In the genomic region with DNA sequence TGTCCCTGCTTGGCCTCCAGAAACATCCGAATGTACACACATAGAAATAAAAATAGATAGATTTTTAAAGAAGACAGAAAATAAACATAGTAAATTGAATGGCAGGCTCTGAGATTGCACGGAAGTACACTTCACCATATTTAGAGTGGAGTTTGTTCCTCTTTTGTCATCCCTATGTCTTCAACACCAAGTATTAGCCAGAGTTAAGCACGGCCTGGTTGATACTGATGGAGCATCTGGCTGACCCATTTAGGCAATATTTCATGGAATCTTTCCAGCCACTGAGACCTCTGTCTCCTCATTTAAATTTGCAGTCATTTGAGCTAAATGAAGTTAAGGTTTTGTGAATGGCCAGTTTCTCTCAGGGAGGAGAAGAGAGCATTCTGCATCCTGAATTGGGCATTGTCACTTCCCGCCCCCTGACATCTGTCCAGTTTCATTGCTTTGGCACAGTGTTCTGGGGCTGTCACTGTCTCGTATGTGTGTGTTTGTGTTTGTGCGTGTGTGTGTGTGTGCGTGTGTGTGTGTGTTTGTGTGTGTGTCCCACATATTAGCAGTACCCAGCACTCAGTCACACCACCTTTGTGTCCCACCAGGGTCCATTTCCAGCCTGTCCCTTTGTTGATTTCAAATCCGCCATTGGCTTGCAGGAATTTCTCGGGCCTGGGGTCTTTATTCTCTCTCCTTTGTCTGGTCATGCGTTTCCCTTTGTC, we compare ENCODE assay signal across 12 mouse cellular contexts. TPM values are rescaled to one million over a fixed set of nuclear protein-coding genes. Genes with fewer than 3 reads are reported as not detected.
A peak's percentile ranks its signal among the peaks of the same experiment; 100 is the strongest.
DNase-seq lines count a peak whose midpoint lies in the region; ATAC-seq and TF ChIP-seq lines count a peak whose summit lies in the region.
"Had no signal": no experiment of that assay in that cellular context is flagged by ENCODE, and none has a peak within 500 bp of the region (broad histone marks: within the 10 kb centered on the region; RNA-seq: fewer than 3 reads in every experiment).

No protein-coding gene starts in this region.

- H3K4me2 ChIP-seq in forebrain, embryonic 14.5 days (ENCODE audit: low read length) = peak overlapping the region; percentile 33

- peak overlapping the region; percentile 79 for H3K27ac ChIP-seq in forebrain, embryonic 14.5 days (ENCODE audit: low read depth, low read length)
- peak overlapping the region; percentile 90 for H3K27ac ChIP-seq in midbrain, embryonic 10.5 days (replicated peaks)
- H3K27ac ChIP-seq: liver, embryonic 14.5 days had no signal

- H3K9me3 ChIP-seq in forebrain, embryonic 14.5 days (replicated peaks; ENCODE audit: control insufficient read depth, low read length) = no peaks in the 10 kb centered on the region
- no peaks in the 10 kb centered on the region for H3K9me3 ChIP-seq in midbrain, embryonic 10.5 days (replicated peaks)

- H3K4me1 ChIP-seq in lung, adult 2 months (ENCODE audit: control insufficient read depth, insufficient read depth, low read length) = no peaks in the 10 kb centered on the region
- peaks cover 30% of the 10 kb centered on the region for H3K4me1 ChIP-seq in forebrain, embryonic 14.5 days (ENCODE audit: control insufficient read depth, insufficient read depth, low read length)
- peaks cover 65% of the 10 kb centered on the region for H3K4me1 ChIP-seq in midbrain, embryonic 10.5 days

- peak; percentile 34 for DNase-seq in lung, postnatal 10 days
- no peak for DNase-seq in lung, adult 2 months
- peak; percentile 62 for DNase-seq in forebrain, embryonic 14.5 days (ENCODE audit: low spot score)
- peak; percentile 67 for DNase-seq in midbrain, embryonic 10.5 days (ENCODE audit: low spot score)
- peak; percentile 38 for DNase-seq in retina, embryonic 14.5 days (ENCODE audit: low spot score)
- no peak for DNase-seq in gastrocnemius, adult 8-10 months (ENCODE audit: low spot score in 2 of 2)
- DNase-seq in layer of hippocampus, postnatal 25 days (ENCODE audit: extremely low spot score in 1 of 2, low spot score in 1 of 2) = no peak
- DNase-seq in urinary bladder, postnatal 14 days (ENCODE audit: low spot score) = no peak
- DNase-seq: kidney, adult 18-20 months; layer of hippocampus, postnatal 36 days had no signal

- peak overlapping the region; percentile 49 for H3K9ac ChIP-seq in forebrain, embryonic 14.5 days (ENCODE audit: low read length)
- H3K9ac ChIP-seq: liver, embryonic 14.5 days had no signal

- ATAC-seq in forebrain, embryonic 14.5 days = peak; percentile 38; the same call in 1 of the 2 replicates

- H3K27me3 ChIP-seq in forebrain, embryonic 14.5 days (replicated peaks; ENCODE audit: control insufficient read depth, insufficient read depth, low read length) = no peaks in the 10 kb centered on the region
- H3K27me3 ChIP-seq in midbrain, embryonic 10.5 days (ENCODE audit: low read depth, poor library complexity, severe bottlenecking) = peaks cover 2% of the 10 kb centered on the region

- no peak overlapping the region for H3K4me3 ChIP-seq in lung, adult 2 months (replicated peaks; ENCODE audit: extremely low read depth, low read depth, low read length)
- H3K4me3 ChIP-seq in forebrain, embryonic 14.5 days (ENCODE audit: low read depth, low read length) = no peak overlapping the region
- H3K4me3 ChIP-seq in midbrain, embryonic 10.5 days = peak overlapping the region; percentile 36

- 66% methylated on average over 10 of the region's 10 CpGs for WGBS in lung, adult 2 months
- WGBS in forebrain, embryonic 14.5 days = 28% methylated on average over 10 of the region's 10 CpGs
- WGBS in midbrain, embryonic 10.5 days = 51% methylated on average over 10 of the region's 10 CpGs

- TF ChIP-seq CTCF in lung, adult 2 months (IDR thresholded peaks at IDR 0.05; ENCODE audit: insufficient read depth, low read length) = no peak

- no peak for TF ChIP-seq POLR2A in lung, adult 2 months (IDR thresholded peaks at IDR 0.05; ENCODE audit: borderline replicate concordance, extremely low read depth, low read depth, low read length)

- H3K36me3 ChIP-seq in forebrain, embryonic 14.5 days (ENCODE audit: control insufficient read depth, insufficient read depth, low read length) = peaks cover 26% of the 10 kb centered on the region
- H3K36me3 ChIP-seq in midbrain, embryonic 10.5 days = peaks cover 66% of the 10 kb centered on the region

RNA-seq across cellular contexts. Expression of a gene that starts 6.8 kb away (rescaled TPM):
- polyA plus RNA-seq in lung, adult 2 months (2012; rRNA removed) = 5.6 and 7.9 TPM in 2 replicates
- 152 and 207 TPM in 2 replicates for polyA plus RNA-seq in forebrain, embryonic 14.5 days (2014; fragmentation: Nextera tagmentation; extraction: Ambion mirVana)
- polyA plus RNA-seq in midbrain, embryonic 10.5 days (2016; fragmentation: Nextera tagmentation; extraction: Ambion mirVana) = 90.7 and 126 TPM in 2 replicates
- total RNA-seq in gastrocnemius, adult 8-10 months (2022) = 1 to 10 TPM in 3 of 4 experiments, under 1 TPM in 1; 0.97 to 1.6 (median 1.4) TPM
- total RNA-seq in layer of hippocampus, postnatal 25 days (2021) = 10 to 100 TPM; 40.5 to 46.6 TPM
- total RNA-seq: common myeloid progenitor, adult 5-6 weeks had no signal

RNA-seq across cellular contexts. Expression of a gene that starts 51.6 kb away (rescaled TPM):
- 12.2 and 13.8 TPM in 2 replicates for polyA plus RNA-seq in lung, adult 2 months (2012; rRNA removed)
- polyA plus RNA-seq in forebrain, embryonic 14.5 days (2014; fragmentation: Nextera tagmentation; extraction: Ambion mirVana) = 147 and 206 TPM in 2 replicates
- polyA plus RNA-seq in midbrain, embryonic 10.5 days (2016; fragmentation: Nextera tagmentation; extraction: Ambion mirVana) = 413 and 444 TPM in 2 replicates
- 1 to 10 TPM; 1.5 to 2.2 (median 1.6) TPM for total RNA-seq in gastrocnemius, adult 8-10 months (2022)
- total RNA-seq in layer of hippocampus, postnatal 25 days (2021) = 1 to 10 TPM; 3.8 to 3.9 TPM

Comparison
In these comparisons a context has a peak if more than half of its experiments do, and no peak if none do; other contexts are left out.
1. DNase-seq: peak in lung, postnatal 10 days (single experiment), forebrain, embryonic 14.5 days (single experiment), midbrain, embryonic 10.5 days (single experiment) and retina, embryonic 14.5 days (single experiment); none in lung, adult 2 months (single experiment), gastrocnemius, adult 8-10 months (0 of 2), layer of hippocampus, postnatal 25 days (0 of 2) and urinary bladder, postnatal 14 days (single experiment).
2. RNA of a gene that starts 6.8 kb away (polyA plus RNA-seq): 152 to 207 TPM in forebrain, embryonic 14.5 days and 90.7 to 126 TPM in midbrain, embryonic 10.5 days; 5.6 to 7.9 TPM in lung, adult 2 months; every median in the first group is over 10 times any median in the second.